Mouse (Mus musculus) midbrain, embryonic 12.5 days (tissue): ENCODE data around the gene Mafb. TPM values are rescaled to one million over a fixed set of nuclear protein-coding genes. Genes with fewer than 3 reads are reported as not detected.
A peak's percentile ranks its signal among the peaks of the same experiment; 100 is the strongest.

Experiments used
- ATAC-seq: fragments of 200-750 bp; cut with Nextera tagmentation; 2 replicates; pipeline ENCODE4 v1.8.0; 2017; ENCODE audit warnings: low read depth, moderate TSS enrichment, moderate library complexity; ENCODE audit not compliant: low FRiP score
- H3K27ac ChIP-seq: fragments of 300-500 bp; sonication (generic); replicated peaks from 2 replicates; pipeline ENCODE4 v1.5.1; 2016; ENCODE audit warnings: mild to moderate bottlenecking
- H3K27me3 ChIP-seq: fragments of 300-500 bp; sonication (generic); 2 replicates; pipeline ENCODE4 v1.6.1; 2016; ENCODE audit warnings: mild to moderate bottlenecking
- H3K36me3 ChIP-seq: fragments of 300-500 bp; sonication (generic); 2 replicates; pipeline ENCODE4 v1.6.1; 2016
- H3K4me1 ChIP-seq: fragments of 300-500 bp; sonication (generic); 2 replicates; pipeline ENCODE4 v1.6.1; 2016
- H3K4me2 ChIP-seq: fragments of 300-500 bp; sonication (generic); replicated peaks from 2 replicates; pipeline ENCODE4 v1.6.1; 2016; ENCODE audit warnings: mild to moderate bottlenecking, moderate library complexity
- H3K4me3 ChIP-seq: fragments of 300-500 bp; sonication (generic); 2 replicates; pipeline ENCODE4 v1.5.1; 2016; ENCODE audit warnings: mild to moderate bottlenecking
- H3K9ac ChIP-seq: fragments of 300-500 bp; sonication (generic); replicated peaks from 2 replicates; pipeline ENCODE4 v1.6.1; 2016; ENCODE audit warnings: mild to moderate bottlenecking, moderate library complexity
- H3K9me3 ChIP-seq: fragments of 300-500 bp; sonication (generic); 2 replicates; pipeline ENCODE4 v1.6.1; 2016; ENCODE audit warnings: mild to moderate bottlenecking
- WGBS: fragments of 180-500 bp; shearing (Covaris S2); methylation state at CpG from one replicate; pipeline ENCODE4 v1.1.7; 2016; 5-methylcytosine and 5-hydroxymethylcytosine counted together
- polyA plus RNA-seq: library from polyadenylated mRNA; unstranded; fragments of >200 nt; fragmentation: Nextera tagmentation; extraction: Ambion mirVana; gene quantifications from 2 replicates; pipeline ENCODE4 v1.2.1, GENCODE M21; 2016

Gene Mafb
- polyA plus RNA-seq, 1 experiment from 2014 or later: 8.8 TPM

GRCm38 (mm10) chr2:160378271-160378670 lies 11.4 kb upstream of the Mafb start:
- Histone ChIP-seq H3K9ac (no peak overlapping the region), H3K9me3 (no peaks in the 10 kb centered on the region), H3K27me3 (peaks cover 39% of the 10 kb centered on the region), H3K4me2 (no peak overlapping the region), H3K4me1 (0 out of 2 replicates have a peak, but pooled peaks cover 6% of the 10 kb centered on the region), H3K36me3 (no peaks in the 10 kb centered on the region), H3K27ac (no peak overlapping the region), H3K4me3 (no peak overlapping the region)
- no peak for ATAC-seq
- WGBS: 46% methylated on average over 4 of the region's 4 CpGs

DNA sequence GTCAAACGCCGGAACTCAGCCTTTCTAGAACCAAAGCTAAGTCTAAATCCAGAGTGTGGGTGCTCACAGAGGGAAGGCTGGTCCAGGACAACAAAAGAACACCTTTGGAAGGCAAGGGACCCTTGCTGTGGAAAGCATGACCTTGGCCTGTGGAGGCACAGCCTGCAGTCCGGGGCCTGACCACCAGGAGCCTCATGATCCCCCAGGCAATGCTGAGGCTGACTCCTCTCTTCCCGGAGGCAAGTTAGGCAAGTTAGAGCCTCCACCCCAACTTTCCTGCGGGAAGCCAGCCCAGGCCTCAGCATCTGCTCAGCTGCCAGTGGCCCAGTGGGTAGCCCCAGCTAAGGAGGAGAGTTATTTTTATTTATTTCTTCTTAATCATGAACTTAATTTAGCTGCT lies 9.4 kb upstream of the Mafb start:
- Histone ChIP-seq H3K9ac (no peak overlapping the region), H3K9me3 (no peaks in the 10 kb centered on the region), H3K27ac (no peak overlapping the region), H3K4me2 (no peak overlapping the region), H3K27me3 (peaks cover 60% of the 10 kb centered on the region), H3K4me3 (no peak overlapping the region), H3K36me3 (no peaks in the 10 kb centered on the region), H3K4me1 (0 out of 2 replicates have a peak, but pooled peaks cover 6% of the 10 kb centered on the region)
- no peak for ATAC-seq
- WGBS: 34% methylated on average over 5 of the region's 5 CpGs

GRCm38 (mm10) chr2:160369653-160370420 lies 3.0 kb upstream of the Mafb start:
- Histone ChIP-seq H3K36me3 (no peaks in the 10 kb centered on the region), H3K27ac (no peak overlapping the region), H3K27me3 (peaks cover 83% of the 10 kb centered on the region), H3K4me3 (peak overlapping the region; percentile 54), H3K9me3 (no peaks in the 10 kb centered on the region), H3K4me2 (peak overlapping the region; percentile 95), H3K9ac (no peak overlapping the region), H3K4me1 (peaks cover 43% of the 10 kb centered on the region)
- WGBS: 3% methylated on average over 25 of the region's 25 CpGs
- no peak for ATAC-seq

DNA sequence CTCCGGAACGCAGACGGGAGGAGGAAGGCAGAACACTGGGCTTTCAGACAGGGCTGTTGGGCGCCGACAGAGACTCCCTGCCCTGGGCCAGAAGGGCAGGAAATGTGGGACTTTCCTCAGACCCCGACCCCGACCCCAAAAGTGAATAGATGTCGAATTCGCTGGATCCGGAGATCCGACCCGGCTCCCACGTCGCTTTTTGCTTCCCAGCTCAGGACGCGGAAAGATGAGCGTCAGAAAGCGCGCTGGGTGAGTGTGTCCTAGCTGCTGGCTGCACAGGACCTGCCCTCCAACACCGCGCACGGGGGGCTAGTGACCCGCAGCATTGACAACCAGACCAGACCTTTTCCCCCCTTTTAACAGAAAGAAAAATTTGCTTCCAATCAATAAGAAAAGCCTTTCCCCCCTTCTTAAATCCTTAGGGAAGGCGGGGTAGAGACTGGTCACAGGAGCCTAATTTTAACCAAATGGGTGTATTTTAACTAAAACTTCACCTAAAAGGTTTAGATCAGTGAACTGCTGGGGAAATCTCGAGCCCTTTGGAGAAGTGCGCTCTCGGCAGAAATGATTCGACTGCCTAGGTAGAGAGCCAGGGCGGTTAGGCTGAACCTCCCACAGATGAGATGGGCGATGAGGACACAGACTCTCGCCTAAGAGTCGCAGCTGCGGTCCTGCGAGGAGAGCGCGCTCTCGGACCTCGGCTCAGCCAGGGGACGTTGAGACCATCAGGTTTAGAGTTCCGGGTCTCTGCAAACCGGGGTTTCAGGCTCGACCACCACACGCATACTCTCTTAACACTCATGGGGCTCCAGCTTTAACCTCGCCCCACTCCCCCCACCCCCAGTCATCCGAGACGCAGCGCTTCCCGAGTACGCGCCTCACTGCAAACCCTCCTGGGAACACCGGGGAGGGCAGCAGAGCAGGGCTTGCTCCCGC lies 1.8 kb upstream of the Mafb start:
- H3K4me1 ChIP-seq: peaks cover 44% of the 10 kb centered on the region
- H3K4me2 ChIP-seq: peak overlapping the region; percentile 95
- under 1% methylated on average over 52 of the region's 52 CpGs for WGBS
- peaks cover 80% of the 10 kb centered on the region for H3K27me3 ChIP-seq
- ATAC-seq: no peak
- H3K9ac ChIP-seq: no peak overlapping the region; the same call in 1 of the 2 replicates
- peak overlapping the region; percentile 54 for H3K4me3 ChIP-seq
- H3K36me3 ChIP-seq: no peaks in the 10 kb centered on the region
- H3K9me3 ChIP-seq: no peaks in the 10 kb centered on the region
- no peak overlapping the region for H3K27ac ChIP-seq

DNA sequence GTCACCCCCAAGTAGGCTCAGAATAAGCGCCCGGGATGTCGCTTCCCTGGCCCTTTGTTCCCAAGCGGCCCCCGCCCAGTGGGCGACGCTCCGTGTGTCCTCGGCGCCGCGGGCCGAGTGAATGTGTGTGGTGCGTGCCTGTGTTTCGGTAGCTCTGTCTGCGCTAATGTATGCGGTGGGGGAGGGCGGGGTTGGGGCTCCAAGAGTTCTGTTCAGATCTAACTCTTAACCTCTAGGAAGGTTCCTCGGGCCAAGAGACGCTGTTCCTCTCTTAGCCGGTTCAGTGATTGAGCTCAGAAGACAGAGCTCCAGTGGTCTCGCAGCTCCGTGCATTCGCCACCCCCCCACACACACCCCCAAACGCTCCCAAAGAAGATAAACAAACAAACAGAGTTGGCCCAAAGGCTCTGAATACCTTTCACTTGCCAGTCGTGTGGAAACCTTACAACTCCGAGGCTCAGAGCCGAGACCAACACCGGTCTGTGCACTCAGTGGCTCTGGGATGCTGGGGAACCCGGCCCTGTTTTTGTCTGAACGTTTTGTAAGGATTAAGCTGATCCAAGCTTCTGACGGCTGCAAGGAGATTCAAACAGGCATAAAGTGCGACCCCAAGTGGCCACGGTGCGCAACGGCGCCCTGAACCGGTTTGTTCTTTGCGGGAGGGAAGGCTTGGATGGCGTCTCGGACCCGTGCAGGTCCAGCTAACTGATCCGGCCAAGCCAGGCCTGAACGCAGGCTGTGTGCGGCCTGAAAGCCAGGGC lies 763 bp upstream of the Mafb start:
- Histone ChIP-seq H3K4me2 (peak overlapping the region; percentile 95), H3K4me1 (peaks cover 44% of the 10 kb centered on the region), H3K4me3 (peak overlapping the region; percentile 54), H3K9me3 (no peaks in the 10 kb centered on the region), H3K9ac (peak overlapping the region; percentile 75), H3K36me3 (no peaks in the 10 kb centered on the region), H3K27me3 (peaks cover 81% of the 10 kb centered on the region), H3K27ac (peak overlapping the region; percentile 92)
- ATAC-seq: peak; percentile 63
- WGBS: under 1% methylated on average over 45 of the region's 45 CpGs

DNA sequence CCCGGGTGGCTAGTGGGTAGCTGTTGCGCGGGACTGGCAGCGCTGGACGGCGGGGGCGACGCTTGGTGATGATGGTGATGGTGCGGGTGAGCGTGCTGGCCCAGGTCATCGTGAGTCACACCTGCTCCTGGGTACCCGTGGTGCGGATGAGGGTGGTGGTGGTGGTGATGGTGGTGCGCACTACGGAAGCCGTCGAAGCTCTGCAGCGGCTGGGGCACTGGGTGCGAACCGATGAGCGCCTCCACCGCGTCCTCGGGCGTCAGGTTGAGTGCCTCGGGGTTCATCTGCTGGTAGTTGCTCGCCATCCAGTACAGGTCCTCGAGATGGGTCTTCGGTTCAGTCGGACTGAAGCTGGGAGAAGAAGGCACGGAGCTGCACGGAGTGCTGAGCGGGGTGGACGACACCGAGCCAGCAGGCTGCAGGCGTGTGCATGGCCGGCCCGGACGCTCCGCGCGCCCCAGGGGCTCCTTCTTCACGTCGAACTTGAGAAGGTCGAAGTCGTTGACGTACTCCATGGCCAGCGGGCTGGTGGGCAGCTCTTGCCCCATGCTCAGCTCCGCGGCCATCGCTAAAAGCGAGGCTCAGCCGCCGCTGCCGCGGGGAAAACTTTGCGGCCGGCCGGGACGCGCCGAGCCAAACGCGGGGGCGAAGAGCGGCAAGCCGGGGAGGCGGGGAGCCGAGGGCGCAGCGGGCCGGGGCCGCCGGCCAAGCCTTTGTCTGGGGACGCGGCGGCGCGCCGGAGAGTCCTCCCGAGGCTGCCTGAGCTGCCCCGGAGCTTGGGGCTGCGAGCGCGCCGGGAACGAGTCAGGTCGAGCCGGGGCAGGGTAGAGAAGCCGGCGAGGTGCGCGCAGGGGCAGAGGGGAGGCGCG lies 520 bp downstream of the Mafb start:
- Histone ChIP-seq H3K9ac (peak overlapping the region; percentile 75), H3K27me3 (peaks cover 81% of the 10 kb centered on the region), H3K36me3 (no peaks in the 10 kb centered on the region), H3K9me3 (no peaks in the 10 kb centered on the region), H3K4me2 (peak overlapping the region; percentile 95), H3K4me3 (peak overlapping the region; percentile 54), H3K4me1 (peaks cover 44% of the 10 kb centered on the region), H3K27ac (peak overlapping the region; percentile 92)
- peak; percentile 7 for ATAC-seq
- under 1% methylated on average over 79 of the region's 95 CpGs for WGBS

- Histone ChIP-seq H3K9me3 (no peaks in the 10 kb centered on the region), H3K4me1 (peaks cover 44% of the 10 kb centered on the region), H3K27me3 (peaks cover 81% of the 10 kb centered on the region), H3K27ac (no peak overlapping the region), H3K4me2 (peak overlapping the region; percentile 95), H3K4me3 (peak overlapping the region; percentile 54), H3K9ac (peak overlapping the region; percentile 75), H3K36me3 (no peaks in the 10 kb centered on the region)
- ATAC-seq: no peak
- WGBS: 1% methylated on average over 50 of the region's 50 CpGs
Measured at GRCm38 (mm10) chr2:160365107-160365911, 1.6 kb downstream of the Mafb start.

DNA sequence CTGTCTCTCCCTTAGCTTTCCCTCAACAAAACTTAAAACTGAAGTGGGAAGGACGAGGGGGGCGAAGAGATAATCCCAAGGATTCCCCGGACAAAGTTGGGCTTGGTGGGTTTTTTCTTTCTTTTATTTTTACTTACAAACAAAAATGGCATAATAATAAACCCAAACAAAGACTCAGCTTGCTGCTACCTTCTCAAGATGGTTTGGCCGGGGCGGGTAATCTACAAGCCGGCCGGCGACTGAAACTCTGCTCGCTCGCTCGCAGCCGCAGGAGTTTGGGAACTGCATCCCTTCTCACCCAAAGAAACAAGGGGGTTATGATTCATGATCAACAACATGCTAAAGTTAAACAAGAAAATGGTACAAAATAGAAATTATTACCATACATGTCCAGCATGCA lies 2.2 kb downstream of the Mafb start:
- H3K27ac ChIP-seq: no peak overlapping the region
- 2% methylated on average over 12 of the region's 12 CpGs for WGBS
- H3K9me3 ChIP-seq: no peaks in the 10 kb centered on the region
- H3K4me3 ChIP-seq: peak overlapping the region; percentile 54
- H3K36me3 ChIP-seq: no peaks in the 10 kb centered on the region
- peak overlapping the region; percentile 95 for H3K4me2 ChIP-seq
- H3K27me3 ChIP-seq: peaks cover 81% of the 10 kb centered on the region
- peaks cover 42% of the 10 kb centered on the region for H3K4me1 ChIP-seq
- no peak for ATAC-seq
- no peak overlapping the region for H3K9ac ChIP-seq

DNA sequence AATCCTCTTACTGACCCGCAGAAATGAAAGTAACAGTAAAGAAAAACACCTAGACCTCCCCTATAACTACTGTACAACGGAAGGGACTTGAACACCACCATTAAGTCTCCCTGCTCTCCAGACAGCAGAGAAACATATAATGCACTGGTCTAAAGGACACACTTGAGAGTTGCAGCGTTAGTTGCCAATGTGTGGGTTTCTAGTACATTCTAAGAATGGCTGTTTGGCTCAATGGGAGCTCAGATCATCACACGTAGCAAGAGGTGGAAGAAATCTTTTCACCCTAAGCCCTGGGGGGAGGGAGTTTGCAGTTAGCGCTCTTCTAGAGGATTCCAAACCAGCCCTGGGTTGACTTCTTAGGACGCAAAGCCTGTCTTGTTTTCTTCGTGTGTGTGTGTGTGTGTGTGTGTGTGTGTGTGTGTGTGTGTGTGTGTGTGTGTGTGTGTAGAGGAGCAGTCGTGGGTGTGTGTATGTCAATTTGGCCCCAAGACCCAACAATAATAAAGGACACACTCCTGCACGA lies 2.7 kb downstream of the Mafb start:
- 2% methylated on average over 9 of the region's 9 CpGs for WGBS
- Histone ChIP-seq H3K4me1 (peaks cover 39% of the 10 kb centered on the region), H3K27me3 (peaks cover 81% of the 10 kb centered on the region), H3K36me3 (no peaks in the 10 kb centered on the region), H3K9ac (no peak overlapping the region), H3K9me3 (no peaks in the 10 kb centered on the region), H3K4me2 (peak overlapping the region; percentile 95), H3K4me3 (peak overlapping the region; percentile 54), H3K27ac (no peak overlapping the region)
- no peak for ATAC-seq

DNA sequence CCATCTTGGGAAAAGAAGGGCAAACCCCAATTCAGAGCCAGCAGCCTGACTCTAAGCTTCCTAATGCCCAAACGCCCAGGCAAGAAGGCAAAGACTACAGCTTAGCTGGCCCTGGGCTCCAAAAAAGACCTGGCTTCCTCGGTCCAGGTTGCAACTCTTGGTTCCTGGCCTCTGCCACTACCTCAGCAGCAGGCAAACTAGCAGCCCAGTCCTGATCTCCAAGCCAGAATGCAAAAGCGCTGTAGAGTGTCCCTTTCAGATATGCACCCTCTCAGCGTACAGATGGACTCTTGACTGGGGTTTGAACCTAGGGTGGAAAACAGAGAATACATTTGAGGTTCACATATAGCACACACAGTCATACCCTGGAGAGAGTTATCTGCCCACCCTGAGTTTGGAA lies 3.7 kb downstream of the Mafb start:
- H3K4me3 ChIP-seq: no peak overlapping the region
- H3K4me2 ChIP-seq: no peak overlapping the region
- peaks cover 81% of the 10 kb centered on the region for H3K27me3 ChIP-seq
- H3K4me1 ChIP-seq: peaks cover 31% of the 10 kb centered on the region
- no peaks in the 10 kb centered on the region for H3K9me3 ChIP-seq
- no peak for ATAC-seq
- no peak overlapping the region for H3K27ac ChIP-seq
- H3K36me3 ChIP-seq: no peaks in the 10 kb centered on the region
- no peak overlapping the region for H3K9ac ChIP-seq
- WGBS: 3% methylated on average over 4 of the region's 4 CpGs
